11 mouse cellular contexts compared by ENCODE assay signal in genomic region chr1:121085101-121085727, GRCm38 (mm10).
DNase-seq lines count a peak whose midpoint lies in the region; ATAC-seq and TF ChIP-seq lines count a peak whose summit lies in the region.
"Had no signal": no experiment of that assay in that cellular context is flagged by ENCODE, and none has a peak within 500 bp of the region (broad histone marks: within the 10 kb centered on the region; RNA-seq: fewer than 3 reads in every experiment).

No protein-coding gene starts in this region.

- no peak for TF ChIP-seq POLR2A in brain, embryonic 14.5 days (IDR thresholded peaks at IDR 0.05; ENCODE audit: borderline replicate concordance, extremely low read depth, insufficient read depth, insufficient read length, poor library complexity, severe bottlenecking)

- peak overlapping the region; percentile 37 for H3K27ac ChIP-seq in forebrain, embryonic 15.5 days (replicated peaks)
- H3K27ac ChIP-seq in midbrain, embryonic 15.5 days, result peak overlapping the region; percentile 20; the same call in 1 of the 2 replicates
- H3K27ac ChIP-seq: intestine, embryonic 15.5 days had no signal

- intact Hi-C loops in left cerebral cortex, postnatal 10 days (cut with DNase I), result no loop called here

- H3K27me3 ChIP-seq in forebrain, embryonic 15.5 days, result no peaks in the 10 kb centered on the region; the same call in 1 of the 2 replicates
- H3K27me3 ChIP-seq in midbrain, embryonic 15.5 days (replicated peaks), result no peaks in the 10 kb centered on the region
- H3K27me3 ChIP-seq: intestine, embryonic 15.5 days had no signal

- H3K4me1 ChIP-seq in forebrain, embryonic 15.5 days, result peaks cover 18% of the 10 kb centered on the region
- H3K4me1 ChIP-seq in midbrain, embryonic 15.5 days, result peaks cover 9% of the 10 kb centered on the region; the same call in 1 of the 2 replicates
- H3K4me1 ChIP-seq: intestine, embryonic 15.5 days had no signal

- DNase-seq in left cerebral cortex, postnatal 10 days (ENCODE audit: extremely low spot score in 1 of 2, low spot score in 2 of 2), result peak; percentile 17 to 50
- no peak for DNase-seq in left cerebral cortex, adult 18-20 months (ENCODE audit: low spot score in 2 of 2)
- peak; percentile 93 for DNase-seq in brain, embryonic 14.5 days (ENCODE audit: low read depth)
- no peak for DNase-seq in gastrocnemius, postnatal 25 days
- DNase-seq: cerebellum, adult 8-10 months; lung, adult 18-20 months had no signal

- no peaks in the 10 kb centered on the region for H3K36me3 ChIP-seq in forebrain, embryonic 15.5 days
- H3K36me3 ChIP-seq in midbrain, embryonic 15.5 days (replicated peaks), result no peaks in the 10 kb centered on the region
- H3K36me3 ChIP-seq: intestine, embryonic 15.5 days had no signal

- H3K4me2 ChIP-seq in forebrain, embryonic 15.5 days (replicated peaks), result no peak overlapping the region
- H3K4me2 ChIP-seq in midbrain, embryonic 15.5 days, result no peak overlapping the region
- H3K4me2 ChIP-seq: heart, embryonic 11.5 days; intestine, embryonic 15.5 days had no signal

- TF ChIP-seq CTCF in brain, embryonic 14.5 days (IDR thresholded peaks at IDR 0.05; ENCODE audit: borderline replicate concordance, extremely low read depth, insufficient read depth, insufficient read length), result no peak

- ATAC-seq in forebrain, embryonic 15.5 days (replicated peaks), result peak; percentile 82
- ATAC-seq in midbrain, embryonic 15.5 days (replicated peaks), result no peak; the same call in 1 of the 2 replicates
- no peak for ATAC-seq in monocyte, adult 5-6 weeks (replicated peaks; ENCODE audit: insufficient number of reproducible peaks, low FRiP score, low TSS enrichment, poor library complexity, severe bottlenecking)
- ATAC-seq: intestine, embryonic 15.5 days had no signal

- H3K9me3 ChIP-seq in forebrain, embryonic 15.5 days, result no peaks in the 10 kb centered on the region
- H3K9me3 ChIP-seq in midbrain, embryonic 15.5 days, result no peaks in the 10 kb centered on the region
- H3K9me3 ChIP-seq: intestine, embryonic 15.5 days had no signal

- WGBS in forebrain, embryonic 15.5 days, result 7% methylated on average over 2 of the region's 2 CpGs
- 38% methylated on average over 2 of the region's 2 CpGs for WGBS in midbrain, embryonic 15.5 days

- H3K9ac ChIP-seq in forebrain, embryonic 15.5 days (replicated peaks), result no peak overlapping the region
- H3K9ac ChIP-seq in midbrain, embryonic 15.5 days, result no peak overlapping the region
- H3K9ac ChIP-seq: intestine, embryonic 15.5 days had no signal

- no peak overlapping the region for H3K4me3 ChIP-seq in forebrain, embryonic 15.5 days
- H3K4me3 ChIP-seq in midbrain, embryonic 15.5 days, result no peak overlapping the region
- H3K4me3 ChIP-seq: intestine, embryonic 15.5 days had no signal

Comparison
In these comparisons a context has a peak if more than half of its experiments do, and no peak if none do; other contexts are left out.
1. DNase-seq: peak in left cerebral cortex, postnatal 10 days (2 of 2) and brain, embryonic 14.5 days (single experiment); none in left cerebral cortex, adult 18-20 months (0 of 2) and gastrocnemius, postnatal 25 days (single experiment).